Mouse (Mus musculus) intestine, postnatal 0 days (tissue): ENCODE results near the gene Tnfrsf11a. TPM values are rescaled to one million over a fixed set of nuclear protein-coding genes. Genes with fewer than 3 reads are reported as not detected.

Source experiments
- ATAC-seq: fragments of 200-750 bp; cut with Nextera tagmentation; 2 replicates; pipeline ENCODE4 v1.8.0; 2017; ENCODE audit warnings: mild to moderate bottlenecking, moderate TSS enrichment, moderate library complexity
- H3K27ac ChIP-seq: fragments of 300-500 bp; sonication (generic); 2 replicates; pipeline ENCODE4 v1.5.1; 2014; ENCODE audit warnings: mild to moderate bottlenecking, low read depth, low read length, moderate library complexity
- H3K27me3 ChIP-seq: fragments of 300-500 bp; sonication (generic); replicated peaks from 2 replicates; pipeline ENCODE4 v1.6.1; 2014; ENCODE audit warnings: low read length, mixed read lengths; ENCODE audit not compliant: control insufficient read depth, insufficient read depth
- H3K36me3 ChIP-seq: fragments of 300-500 bp; sonication (generic); 2 replicates; pipeline ENCODE4 v1.6.1; 2014; ENCODE audit warnings: mild to moderate bottlenecking, moderate library complexity; ENCODE audit not compliant: control insufficient read depth, insufficient read depth
- H3K4me1 ChIP-seq: fragments of 300-500 bp; sonication (generic); replicated peaks from 2 replicates; pipeline ENCODE4 v1.6.1; 2014; ENCODE audit warnings: antibody characterized with exemption, low read length, mixed read lengths; ENCODE audit not compliant: control insufficient read depth, insufficient read depth
- H3K4me2 ChIP-seq: fragments of 300-500 bp; sonication (generic); replicated peaks from 2 replicates; pipeline ENCODE4 v1.6.1; 2014; ENCODE audit warnings: low read depth, mild to moderate bottlenecking, moderate library complexity
- H3K4me3 ChIP-seq: fragments of 300-500 bp; sonication (generic); 2 replicates; pipeline ENCODE4 v1.5.1; 2014; ENCODE audit warnings: low read depth, low read length
- H3K9ac ChIP-seq: fragments of 300-500 bp; sonication (generic); 2 replicates; pipeline ENCODE4 v1.6.1; 2014; ENCODE audit warnings: mild to moderate bottlenecking, low read depth, low read length
- H3K9me3 ChIP-seq: fragments of 300-500 bp; sonication (generic); 2 replicates; pipeline ENCODE4 v1.6.1; 2016; ENCODE audit warnings: mixed run types; ENCODE audit not compliant: control insufficient read depth
- CTCF ChIP-seq: sonication (generic); IDR thresholded peaks from 2 replicates; pipeline ENCODE4 v1.5.1; 2016; ENCODE audit warnings: low read depth, mild to moderate bottlenecking, control low read depth, antibody characterized with exemption, moderate library complexity
- WGBS: fragments of 180-500 bp; shearing (Covaris S2); extraction: QIAGEN DNeasy Blood & Tissue Kit; methylation state at CpG from one replicate; pipeline ENCODE4 v1.1.7; 2014; 5-methylcytosine and 5-hydroxymethylcytosine counted together
- polyA plus RNA-seq: library from polyadenylated mRNA; unstranded; fragments of >200 nt; fragmentation: Nextera tagmentation; extraction: Ambion mirVana; gene quantifications from 2 replicates; pipeline ENCODE4 v1.2.1, GENCODE M21; 2015

Gene Tnfrsf11a
- polyA plus RNA-seq, 1 experiment from 2014 or later, result 23.4 TPM

DNA sequence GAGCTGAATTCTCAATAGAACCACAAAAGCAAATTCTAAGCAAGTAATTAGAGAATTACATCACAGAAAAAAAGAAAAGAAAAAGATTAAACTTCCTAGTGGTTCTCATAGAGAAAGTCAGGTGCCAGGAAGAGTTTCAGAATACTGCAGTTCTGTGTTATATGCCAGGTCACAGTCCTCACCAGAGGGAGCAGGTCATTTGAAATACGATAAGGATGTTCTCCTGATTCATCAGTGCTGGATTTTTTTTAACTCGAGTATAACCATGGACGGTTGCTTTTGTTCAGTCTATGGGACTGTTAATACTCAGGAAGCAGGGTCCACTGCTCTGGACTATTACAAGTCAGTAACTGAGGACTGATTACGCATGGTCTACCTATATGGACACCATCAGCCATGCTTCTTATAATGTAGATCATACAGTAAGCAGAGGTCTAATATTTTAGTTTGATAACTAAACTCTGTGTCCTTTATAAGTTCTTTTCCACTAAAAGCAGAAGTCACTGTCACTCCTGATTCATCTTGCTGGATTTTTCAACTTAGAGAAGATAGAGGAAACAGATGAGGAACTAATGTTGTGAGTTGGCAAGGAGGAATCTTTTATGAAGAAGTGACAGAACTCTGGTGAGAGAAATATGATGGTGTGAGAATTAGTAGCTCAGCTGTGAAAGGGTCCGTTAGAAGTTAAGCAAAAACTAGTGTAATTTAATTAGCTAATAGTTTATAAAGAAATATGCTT lies 33.5 kb upstream of the Tnfrsf11a start:
- Histone ChIP-seq H3K4me1 (no peaks in the 10 kb centered on the region), H3K27ac (0 out of 2 replicates have a peak overlapping the region, but pooled peaks have one; percentile 6), H3K36me3 (peaks cover 29% of the 10 kb centered on the region), H3K9ac (no peak overlapping the region), H3K4me2 (no peak overlapping the region), H3K27me3 (no peaks in the 10 kb centered on the region), H3K4me3 (no peak overlapping the region), H3K9me3 (no peaks in the 10 kb centered on the region)
- WGBS, result 66% methylated on average over 5 of the region's 5 CpGs
- TF ChIP-seq CTCF, result no peak
- peak; percentile 65 for ATAC-seq

DNA sequence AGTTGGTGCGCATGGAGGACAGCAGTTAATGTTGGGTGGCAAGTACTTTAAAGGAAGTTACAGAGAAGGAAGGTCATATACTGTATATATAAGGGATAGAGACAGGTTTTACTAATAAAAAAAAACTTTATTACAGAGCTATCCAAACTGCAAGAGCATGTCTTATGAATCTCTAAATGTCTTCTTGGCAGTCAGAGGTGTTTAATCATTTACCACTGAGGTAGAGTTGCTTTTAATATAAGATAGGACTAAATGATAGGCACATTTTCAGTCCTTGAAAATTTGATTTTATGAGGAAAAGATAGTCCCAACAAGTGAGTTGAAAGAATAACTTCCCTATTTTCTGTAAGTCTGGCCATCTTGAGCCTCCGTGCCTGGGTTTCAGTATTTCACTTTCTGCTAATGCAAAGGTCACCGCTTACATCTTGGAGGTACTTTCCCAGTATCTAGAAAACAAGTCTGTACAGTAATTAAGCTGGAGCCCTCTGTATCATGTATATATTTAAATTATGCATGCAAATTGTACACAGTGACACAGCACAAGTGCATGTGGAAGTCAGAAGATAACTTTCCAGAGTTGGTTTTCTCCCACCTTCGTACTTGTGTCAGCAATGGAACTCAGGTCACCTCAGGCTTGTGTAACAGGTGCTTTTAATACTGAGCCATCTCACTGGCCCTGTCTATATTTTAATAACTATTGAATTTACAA lies 32.3 kb upstream of the Tnfrsf11a start:
- no peak overlapping the region for H3K4me3 ChIP-seq
- no peaks in the 10 kb centered on the region for H3K9me3 ChIP-seq
- 75% methylated on average over 4 of the region's 4 CpGs for WGBS
- H3K36me3 ChIP-seq, result peaks cover 26% of the 10 kb centered on the region
- peak; percentile 35; the same call in 1 of the 2 replicates for ATAC-seq
- no peak for TF ChIP-seq CTCF
- no peak overlapping the region for H3K9ac ChIP-seq
- H3K27ac ChIP-seq, result no peak overlapping the region
- no peaks in the 10 kb centered on the region for H3K27me3 ChIP-seq
- H3K4me2 ChIP-seq, result no peak overlapping the region
- no peaks in the 10 kb centered on the region for H3K4me1 ChIP-seq

DNA sequence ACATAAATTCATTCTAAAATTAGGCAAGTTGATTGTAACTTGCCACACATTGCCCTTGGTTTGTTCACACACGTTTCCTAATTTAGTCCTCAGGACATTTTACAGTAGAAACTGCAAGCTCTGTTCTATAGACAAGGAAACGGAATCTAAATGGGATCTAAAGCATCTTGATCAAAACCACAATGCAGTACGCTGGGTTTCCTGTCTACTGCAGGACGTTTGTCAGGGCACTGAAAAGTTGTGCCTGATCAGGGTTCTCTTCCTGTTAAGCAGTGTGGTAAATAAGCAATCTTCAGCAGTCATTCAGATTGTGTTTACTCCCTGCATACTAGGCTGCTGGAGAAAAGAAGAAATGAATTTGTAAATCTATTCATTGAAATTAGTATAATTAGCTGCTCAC lies 28.3 kb upstream of the Tnfrsf11a start:
- H3K9me3 ChIP-seq, result no peaks in the 10 kb centered on the region
- H3K36me3 ChIP-seq, result peaks cover 10% of the 10 kb centered on the region
- 69% methylated on average over 4 of the region's 4 CpGs for WGBS
- no peak for ATAC-seq
- no peak for TF ChIP-seq CTCF
- H3K9ac ChIP-seq, result no peak overlapping the region
- no peaks in the 10 kb centered on the region for H3K27me3 ChIP-seq
- no peaks in the 10 kb centered on the region for H3K4me1 ChIP-seq
- H3K27ac ChIP-seq, result peak overlapping the region; percentile 5; the same call in 1 of the 2 replicates
- no peak overlapping the region for H3K4me2 ChIP-seq
- no peak overlapping the region for H3K4me3 ChIP-seq

DNA sequence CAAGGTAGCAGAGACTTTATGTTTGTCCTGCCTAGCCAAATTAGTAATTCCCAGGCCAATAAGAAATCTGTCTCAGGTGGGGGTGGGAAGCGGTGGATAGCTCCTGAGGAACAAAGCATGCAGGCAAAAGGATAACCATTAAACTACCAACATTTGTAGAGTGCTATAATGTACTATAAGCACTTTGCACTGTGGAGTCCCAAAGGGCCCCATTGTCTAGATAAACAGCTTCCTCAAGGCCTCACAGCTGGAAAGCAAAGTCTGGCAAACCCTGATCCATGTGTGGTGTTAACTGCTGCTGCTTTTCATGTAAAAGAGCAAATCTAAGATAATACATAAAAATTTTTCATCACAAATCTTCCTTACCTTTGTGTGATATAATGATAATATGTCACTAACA lies 27.6 kb upstream of the Tnfrsf11a start:
- peak; percentile 88 for ATAC-seq
- 43% methylated on average over 1 of the region's 1 CpGs for WGBS
- no peaks in the 10 kb centered on the region for H3K4me1 ChIP-seq

DNA sequence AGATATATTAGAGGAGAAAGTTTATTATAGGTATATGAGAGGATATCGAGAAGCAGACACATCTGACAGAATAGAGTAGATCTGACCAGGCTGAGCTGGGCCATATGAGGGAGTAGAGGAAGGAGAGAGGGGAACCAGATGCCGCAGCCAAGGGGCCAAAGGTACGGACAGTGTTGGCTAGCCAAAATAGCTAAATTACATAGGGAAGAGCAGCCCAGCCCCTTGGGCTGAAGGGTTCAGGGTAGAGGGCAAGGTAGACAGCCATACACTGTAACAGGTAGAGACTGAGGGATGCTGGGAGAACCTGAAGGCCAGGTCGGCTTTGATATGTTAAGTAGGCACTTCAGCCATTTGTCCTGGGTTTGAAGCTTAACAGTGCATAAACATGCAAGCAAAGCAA lies 21.7 kb upstream of the Tnfrsf11a start:
- H3K4me3 ChIP-seq, result no peak overlapping the region
- ATAC-seq, result no peak
- H3K9me3 ChIP-seq, result no peaks in the 10 kb centered on the region
- H3K27ac ChIP-seq, result no peak overlapping the region; the same call in 1 of the 2 replicates
- H3K9ac ChIP-seq, result no peak overlapping the region
- no peak for TF ChIP-seq CTCF
- peaks cover 3% of the 10 kb centered on the region; the same call in 1 of the 2 replicates for H3K36me3 ChIP-seq
- 88% methylated on average over 4 of the region's 4 CpGs for WGBS
- H3K4me1 ChIP-seq, result no peaks in the 10 kb centered on the region
- H3K27me3 ChIP-seq, result no peaks in the 10 kb centered on the region
- H3K4me2 ChIP-seq, result no peak overlapping the region

More for the DNA sequence above, 27.6 kb upstream of the Tnfrsf11a start:
- Histone ChIP-seq H3K9me3 (no peaks in the 10 kb centered on the region), H3K4me2 (no peak overlapping the region), H3K9ac (no peak overlapping the region), H3K27me3 (no peaks in the 10 kb centered on the region), H3K4me3 (no peak overlapping the region), H3K27ac (peak overlapping the region; percentile 54), H3K36me3 (peaks cover 10% of the 10 kb centered on the region)
- no peak for TF ChIP-seq CTCF

DNA sequence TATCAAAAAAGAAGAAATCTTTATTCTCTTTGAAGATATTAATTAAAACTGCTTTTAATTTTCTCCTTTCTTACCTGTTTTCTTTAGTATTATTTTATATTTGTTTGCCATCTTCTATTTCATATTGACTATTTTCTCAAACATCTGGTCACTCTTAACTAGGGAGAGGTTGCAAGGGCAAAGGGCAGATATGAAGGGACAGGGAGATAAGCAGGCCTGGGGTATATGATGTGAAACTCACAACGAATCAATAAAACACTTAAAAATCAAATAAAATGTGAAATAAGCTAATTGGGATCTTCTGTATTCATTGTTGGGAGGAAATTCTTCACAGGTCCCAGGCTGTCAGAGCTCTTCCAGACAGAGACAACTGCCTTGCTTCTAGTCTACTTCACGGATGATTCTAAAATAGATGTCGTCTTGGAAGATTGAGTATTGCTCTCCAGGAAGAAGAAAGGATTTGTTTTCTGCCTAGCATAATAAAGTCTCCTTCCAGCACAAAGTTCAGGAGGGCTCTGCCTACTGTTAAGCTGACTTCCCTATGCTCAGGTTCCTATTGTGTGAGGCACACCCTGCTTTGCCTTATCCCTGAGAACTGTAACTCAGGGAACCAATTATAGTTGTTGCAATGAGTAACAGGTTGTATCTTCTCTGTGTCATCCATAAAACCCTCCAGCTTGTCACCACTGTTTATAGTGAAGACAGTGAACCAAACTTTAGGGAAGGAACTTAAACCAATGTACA lies 20.9 kb upstream of the Tnfrsf11a start:
- Histone ChIP-seq H3K27me3 (no peaks in the 10 kb centered on the region), H3K27ac (peak overlapping the region; percentile 58)
- ATAC-seq, result peak; percentile 97

More for the DNA sequence above, 20.9 kb upstream of the Tnfrsf11a start:
- H3K9ac ChIP-seq, result no peak overlapping the region
- no peak overlapping the region for H3K4me3 ChIP-seq
- H3K4me2 ChIP-seq, result 0 out of 2 replicates have a peak overlapping the region, but pooled peaks have one; percentile 10
- no peaks in the 10 kb centered on the region for H3K9me3 ChIP-seq
- WGBS, result 26% methylated on average over 3 of the region's 3 CpGs
- H3K4me1 ChIP-seq, result no peaks in the 10 kb centered on the region
- no peak for TF ChIP-seq CTCF
- H3K36me3 ChIP-seq, result peaks cover under 1% of the 10 kb centered on the region; the same call in 1 of the 2 replicates
